Mouse (Mus musculus): ENCODE data around the gene Rac1.

DNA sequence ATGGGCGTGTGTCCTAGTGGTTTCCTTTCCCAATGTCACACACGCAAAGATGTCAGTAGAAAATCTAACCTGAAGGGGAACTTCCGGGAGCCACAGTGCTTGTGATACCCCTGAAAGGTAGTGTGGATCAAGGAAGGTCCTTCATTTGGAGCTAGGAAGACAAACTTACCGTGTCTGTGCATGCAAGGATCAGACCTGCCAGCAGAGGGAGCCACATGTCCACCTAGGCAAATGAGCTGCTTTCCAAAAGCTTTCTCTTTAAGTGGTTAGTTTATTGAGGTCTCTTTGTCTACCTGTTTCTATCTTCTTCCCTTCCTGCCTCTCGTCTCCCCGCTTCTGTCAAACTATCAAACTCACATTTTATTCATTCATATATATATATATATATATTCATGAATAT lies 40.0 kb upstream of the Rac1 start:
- no peak for TF ChIP-seq POLR2A (IDR thresholded peaks at IDR 0.05; ENCODE audit: borderline replicate concordance, extremely low read depth, insufficient read depth, insufficient read length, poor library complexity, severe bottlenecking)
- peak; percentile 95 for TF ChIP-seq CTCF (IDR thresholded peaks at IDR 0.05; ENCODE audit: borderline replicate concordance, extremely low read depth, insufficient read depth, insufficient read length)

Measured in brain, embryonic 14.5 days (tissue).